Mouse (Mus musculus) induced T-regulatory cell, adult 2 months (primary cell): Measurements from ENCODE around the gene Tmem14a.
"Not testable (repeated sequence)": the region's sequence is repeated elsewhere in the genome, so short reads cannot be mapped to it uniquely, and the experiment has no call there.

ENCODE experiments used
- DNase-seq: peaks from one replicate; pipeline ENCODE4 v3.0.0-alpha.2; 2012; ENCODE audit warnings: low read depth

Tmem14a gene

GRCm38 (mm10) chr1:21252566-21253302 is 34.4 kb downstream of the Tmem14a start:
- DNase-seq: no peak

DNA sequence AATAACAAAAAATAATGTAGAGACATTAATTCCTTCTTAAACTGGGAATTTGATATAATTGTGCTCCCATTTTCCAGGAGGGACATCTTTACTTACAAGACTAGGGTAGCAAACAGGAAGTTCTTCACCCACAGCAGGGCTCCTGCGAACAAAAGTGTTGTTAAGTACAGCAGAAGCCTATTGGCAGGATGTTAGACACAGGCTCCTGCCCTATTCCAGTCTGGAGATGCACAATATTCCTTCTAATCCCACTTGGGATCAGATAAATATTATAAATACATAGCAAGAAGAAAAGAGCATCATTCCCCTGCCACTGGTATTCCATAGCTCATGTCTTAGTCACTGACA is 34.9 kb downstream of the Tmem14a start:
- DNase-seq: no peak

DNA sequence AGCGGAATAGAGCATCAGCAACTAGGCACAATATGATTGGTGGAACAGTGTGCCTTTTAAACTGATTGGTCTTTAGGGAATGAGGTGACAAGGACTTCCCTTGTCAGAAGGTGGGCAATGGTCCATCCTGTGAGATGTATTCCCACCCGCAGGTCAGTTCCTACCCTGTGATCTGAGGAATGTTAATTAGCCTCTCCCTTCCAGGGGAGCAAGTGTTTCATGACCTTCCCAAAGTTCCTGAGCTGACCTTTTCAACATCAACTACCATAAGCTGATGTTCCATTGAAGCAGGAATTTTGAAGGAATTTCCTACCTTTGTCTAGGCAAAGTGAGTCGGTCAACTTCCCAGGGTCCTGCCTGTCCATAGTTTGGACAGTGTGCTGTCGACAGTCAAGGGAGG is 35.5 kb downstream of the Tmem14a start:
- no peak for DNase-seq

DNA sequence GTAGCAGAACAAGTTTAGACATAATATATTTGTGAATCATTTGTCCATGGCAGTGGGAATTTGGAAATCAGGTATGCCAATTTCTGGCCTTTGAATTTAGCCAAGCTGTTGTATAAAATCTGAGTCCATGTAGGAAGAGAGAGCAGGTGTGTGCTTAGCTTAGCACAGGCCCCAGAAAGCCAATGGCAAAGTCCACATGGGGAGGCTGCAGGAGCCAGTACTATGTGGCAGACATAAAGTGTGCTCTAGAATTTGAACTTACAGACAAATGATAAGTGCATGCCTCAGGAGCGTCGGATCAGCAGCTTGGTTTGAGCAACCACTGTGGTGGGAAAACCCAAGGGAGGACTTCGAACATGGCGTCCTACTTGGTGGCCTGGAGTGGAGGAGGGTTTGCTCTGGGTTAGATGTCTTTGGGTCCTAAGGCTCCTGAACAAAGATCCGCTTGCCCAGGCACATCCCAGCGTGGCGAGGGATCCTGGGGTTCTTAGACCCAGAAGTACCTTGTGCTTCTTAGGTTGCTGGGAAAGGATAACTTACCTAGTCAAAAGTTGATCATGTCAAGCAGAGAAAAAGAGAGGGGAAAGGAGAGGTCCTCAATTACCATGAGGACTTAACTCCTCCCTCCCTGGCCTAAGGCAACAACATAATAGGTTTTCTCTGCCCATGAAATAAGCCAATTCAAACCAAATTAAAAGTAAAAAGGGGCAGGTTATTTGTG is 37.4 kb downstream of the Tmem14a start:
- no peak for DNase-seq

- DNase-seq: no peak
Observed at GRCm38 (mm10) chr1:21256391-21256790, 38.0 kb downstream of the Tmem14a start.

DNA sequence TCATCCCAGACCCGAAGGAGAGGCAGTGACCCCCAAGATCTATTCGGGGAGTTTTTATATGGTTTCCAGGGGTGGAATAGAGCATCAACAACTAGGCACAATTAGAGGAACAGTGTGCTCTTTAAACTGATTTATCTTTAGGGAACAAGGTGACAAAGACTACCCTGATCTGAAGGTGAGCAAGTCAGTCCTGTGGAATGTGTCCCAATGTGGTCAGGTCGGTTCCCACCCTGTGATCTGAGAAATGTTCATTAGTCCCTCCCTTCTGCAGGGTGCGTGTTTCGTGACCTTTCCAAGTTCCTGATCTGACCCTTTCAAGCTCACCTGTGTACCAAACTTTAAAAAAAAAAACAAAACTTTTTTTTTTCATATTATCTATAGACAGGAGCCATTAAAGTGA is 38.5 kb downstream of the Tmem14a start:
- no peak for DNase-seq

DNA sequence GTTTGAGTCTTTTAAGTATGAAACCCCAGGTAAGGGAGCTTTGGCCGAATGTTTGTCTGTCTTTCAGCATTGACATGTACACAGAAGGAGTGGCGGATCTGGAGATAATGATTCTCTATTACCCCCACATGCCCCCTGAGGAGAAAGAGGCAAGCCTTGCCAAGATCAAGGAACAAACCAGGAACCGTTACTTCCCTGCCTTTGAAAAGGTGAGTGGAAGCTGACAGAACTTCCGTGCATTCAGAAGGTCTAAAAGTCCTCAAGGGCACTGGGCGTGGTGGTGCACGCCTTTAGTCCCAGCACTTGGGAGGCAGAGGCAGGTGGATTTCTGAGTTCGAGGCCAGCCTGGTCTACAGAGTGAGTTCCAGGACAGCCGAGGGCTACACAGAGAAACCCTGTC is 41.6 kb downstream of the Tmem14a start:
- not testable (repeated sequence) for DNase-seq

DNA sequence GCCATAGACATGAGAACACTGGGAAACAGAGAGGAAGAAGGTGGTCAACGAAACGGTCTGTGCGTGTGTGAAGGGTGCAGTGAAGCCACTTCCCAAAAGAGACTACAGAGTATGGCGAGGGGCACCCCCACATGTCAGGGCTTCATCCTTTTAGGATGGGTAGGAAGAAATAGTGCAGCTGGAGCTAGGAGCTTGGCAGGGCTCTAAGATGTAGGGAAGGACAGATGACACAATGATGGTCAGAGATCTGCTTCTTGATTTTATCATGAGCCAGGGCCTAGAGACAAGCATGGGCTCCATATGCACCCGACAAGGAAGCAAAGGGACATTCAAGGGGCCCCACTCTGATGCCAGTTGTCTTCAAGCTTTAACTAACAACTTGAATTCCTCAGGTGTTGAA is 44.0 kb downstream of the Tmem14a start:
- DNase-seq: no peak

GRCm38 (mm10) chr1:21263986-21264385 is 45.6 kb downstream of the Tmem14a start:
- DNase-seq: no peak

DNA sequence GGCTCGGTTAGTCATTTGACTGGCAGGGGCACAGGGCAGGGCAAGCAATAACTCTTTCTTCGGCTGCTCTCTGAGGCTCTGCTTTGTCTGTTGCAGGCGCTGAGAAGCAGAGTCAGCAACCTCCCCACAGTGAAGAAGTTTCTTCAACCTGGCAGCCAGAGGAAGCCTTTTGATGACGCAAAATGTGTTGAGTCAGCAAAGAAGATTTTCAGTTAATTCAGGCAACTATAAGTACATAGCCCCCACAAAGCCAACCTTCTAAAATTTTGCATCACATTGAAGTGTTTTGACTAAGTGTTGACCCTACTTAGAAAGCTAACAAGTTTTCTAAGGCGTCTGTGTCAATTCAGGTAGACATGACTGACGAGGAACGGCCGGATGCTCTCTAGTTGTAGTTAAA is 46.4 kb downstream of the Tmem14a start:
- no peak for DNase-seq

DNA sequence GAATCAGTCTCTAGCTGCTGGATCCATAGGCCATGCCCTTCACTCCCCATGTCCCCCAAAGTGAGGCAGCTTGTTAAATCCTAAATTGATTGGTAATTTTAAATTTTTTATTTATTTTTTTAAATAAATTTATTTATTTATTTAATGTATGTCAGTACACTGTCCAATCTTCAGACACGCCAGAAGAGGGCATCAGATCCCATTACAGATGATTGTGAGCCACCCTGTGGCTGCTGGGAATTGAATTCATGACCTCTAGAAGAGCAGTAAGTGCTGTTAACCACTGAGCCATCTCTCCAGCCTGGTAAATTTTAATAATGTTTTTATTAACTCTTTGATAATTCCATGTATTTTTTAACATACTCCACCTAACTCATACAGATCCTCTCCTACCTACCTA is 48.4 kb downstream of the Tmem14a start:
- peak; percentile 33 for DNase-seq

- DNase-seq: not testable (repeated sequence)
Observed at GRCm38 (mm10) chr1:21267466-21267865, 49.1 kb downstream of the Tmem14a start.

- peak; percentile 90 for DNase-seq
Observed at GRCm38 (mm10) chr1:21271343-21272055, 53.1 kb downstream of the Tmem14a start.

GRCm38 (mm10) chr1:21272056-21272431 is 53.7 kb downstream of the Tmem14a start:
- peak; percentile 50 for DNase-seq

- peak; percentile 45 for DNase-seq
Observed at GRCm38 (mm10) chr1:21273091-21273490, 54.7 kb downstream of the Tmem14a start.

DNA sequence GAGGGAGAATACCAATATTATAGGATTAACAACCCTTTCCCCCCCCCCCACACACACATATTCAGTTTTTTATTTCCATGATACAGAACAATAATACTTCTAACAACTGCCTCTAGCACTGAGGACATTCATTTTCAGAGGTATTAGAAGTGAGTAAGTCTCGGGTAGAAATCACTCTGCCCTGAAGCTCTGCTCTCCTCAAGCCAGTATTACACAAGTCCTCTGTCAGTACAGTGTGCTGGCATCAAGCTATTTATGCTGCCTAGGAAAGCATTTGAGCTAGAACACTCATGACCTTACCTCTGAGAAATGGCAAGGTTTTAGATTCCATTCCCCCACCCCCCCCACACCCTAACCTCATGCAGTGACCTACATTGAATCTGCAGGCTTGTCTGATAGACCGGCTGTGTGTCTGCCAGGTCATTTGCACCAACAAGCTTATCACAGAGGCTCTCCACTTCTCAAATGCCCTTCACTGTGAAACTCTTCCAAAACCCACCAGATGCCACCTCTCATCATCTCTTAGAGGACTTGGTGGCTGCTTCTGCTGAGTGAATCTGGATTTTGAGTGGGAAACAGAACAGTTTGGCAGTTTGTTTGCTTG is 56.2 kb downstream of the Tmem14a start:
- DNase-seq: peak; percentile 29

DNA sequence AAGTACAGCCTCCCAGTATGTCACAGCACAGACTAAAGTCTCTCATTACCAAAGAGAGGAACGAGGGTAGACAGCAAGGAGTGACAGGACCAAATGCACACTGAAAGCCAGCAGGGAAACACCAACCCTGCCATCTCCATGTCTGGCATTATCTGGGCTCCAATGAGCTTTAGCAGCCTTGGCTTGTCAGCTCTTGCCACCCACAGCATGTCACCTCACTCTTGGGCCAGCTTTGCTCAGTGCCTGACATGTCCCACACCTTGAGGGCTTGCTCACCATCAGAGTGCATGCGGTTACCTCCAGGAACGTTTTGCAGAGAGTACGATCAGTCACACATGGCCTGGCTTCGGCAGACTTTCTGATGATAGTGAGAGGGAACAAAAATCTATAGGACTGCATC is 57.0 kb downstream of the Tmem14a start:
- not testable (repeated sequence) for DNase-seq

DNA sequence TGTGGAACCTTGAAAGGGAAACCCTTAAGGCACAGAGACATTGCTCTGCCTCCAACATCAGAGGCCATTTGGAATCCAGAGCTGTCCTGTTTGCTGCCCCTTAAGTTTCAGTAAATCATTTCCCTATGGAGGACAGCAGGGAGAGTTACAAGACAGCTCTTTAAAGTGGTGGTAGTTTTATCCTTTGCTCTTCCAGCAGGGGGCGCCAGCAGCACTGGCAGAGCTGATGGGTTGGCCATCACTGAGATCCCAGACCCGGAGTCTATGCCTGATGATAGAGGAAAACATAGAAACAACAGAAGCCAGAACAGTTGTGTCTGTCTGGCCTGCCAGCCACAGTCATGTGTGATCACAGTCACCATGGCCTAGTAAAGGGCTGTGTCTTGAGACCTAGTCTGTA is 57.8 kb downstream of the Tmem14a start:
- DNase-seq: not testable (repeated sequence)
